ENCODE assay signal across 10 mouse cellular contexts in the genomic region with DNA sequence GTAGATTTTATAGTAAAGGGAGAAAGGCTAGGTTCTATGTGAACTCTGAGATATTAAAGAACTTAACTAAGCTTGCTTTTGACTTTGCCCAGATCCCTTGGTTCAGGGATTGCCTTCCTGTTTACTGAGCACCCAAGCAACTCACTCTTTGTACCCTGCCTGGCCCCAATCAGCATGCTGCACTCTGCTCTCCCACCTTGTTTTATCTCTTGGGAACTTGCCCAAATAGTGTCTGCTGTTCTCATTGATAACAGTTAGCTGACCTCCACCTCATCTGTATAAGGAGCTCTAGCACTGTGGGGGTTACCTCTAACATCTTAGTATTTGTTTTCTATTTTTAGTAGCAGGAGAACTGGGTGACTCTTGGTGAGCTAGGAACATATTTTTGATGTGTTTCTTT. TPM values are rescaled to one million over a fixed set of nuclear protein-coding genes. Genes with fewer than 3 reads are reported as not detected.
DNase-seq lines count a peak whose midpoint lies in the region; ATAC-seq and TF ChIP-seq lines count a peak whose summit lies in the region.
"Had no signal": no experiment of that assay in that cellular context is flagged by ENCODE, and none has a peak within 500 bp of the region (broad histone marks: within the 10 kb centered on the region; RNA-seq: fewer than 3 reads in every experiment).

No protein-coding gene starts in this region.

- peaks cover 46% of the 10 kb centered on the region for H3K4me1 ChIP-seq in kidney, embryonic 15.5 days
- peaks cover 51% of the 10 kb centered on the region for H3K4me1 ChIP-seq in liver, adult 2 months (ENCODE audit: control insufficient read depth, insufficient read depth, low read length)
- peaks cover 30% of the 10 kb centered on the region for H3K4me1 ChIP-seq in stomach, embryonic 14.5 days (ENCODE audit: control insufficient read depth, insufficient read depth, low read length)

- ATAC-seq in kidney, embryonic 15.5 days (replicated peaks; ENCODE audit: low FRiP score) = peak; percentile 88
- ATAC-seq in erythroblast, adult 5-6 weeks (replicated peaks; ENCODE audit: low FRiP score, poor library complexity, severe bottlenecking) = peak; percentile 83
- peak; percentile 89; the same call in 1 of the 2 replicates for ATAC-seq in stomach, embryonic 14.5 days (ENCODE audit: insufficient number of reproducible peaks, insufficient read depth, low FRiP score, low read depth)

- no peak for TF ChIP-seq POLR2A in liver, adult 2 months (IDR thresholded peaks at IDR 0.05; ENCODE audit: extremely low read depth, insufficient read depth, low read length)

- 0 out of 2 replicates have a peak overlapping the region, but pooled peaks have one; percentile 9 for H3K27ac ChIP-seq in kidney, embryonic 15.5 days
- peak overlapping the region; percentile 99 for H3K27ac ChIP-seq in liver, adult 2 months (replicated peaks; ENCODE audit: insufficient read depth, low read depth, low read length)
- H3K27ac ChIP-seq in stomach, embryonic 14.5 days (ENCODE audit: low read length) = no peak overlapping the region
- H3K27ac ChIP-seq: macrophage; neural tube, embryonic 12.5 days had no signal

- no peak overlapping the region for H3K9ac ChIP-seq in kidney, embryonic 15.5 days
- H3K9ac ChIP-seq in liver, adult 2 months (ENCODE audit: low read depth, low read length) = no peak overlapping the region
- no peak overlapping the region for H3K9ac ChIP-seq in stomach, embryonic 14.5 days (replicated peaks; ENCODE audit: low read depth, low read length)
- H3K9ac ChIP-seq: neural tube, embryonic 12.5 days had no signal

- H3K4me3 ChIP-seq in kidney, embryonic 15.5 days (replicated peaks) = no peak overlapping the region
- H3K4me3 ChIP-seq in liver, adult 2 months (ENCODE audit: insufficient read depth, low read depth, low read length) = no peak overlapping the region
- no peak overlapping the region for H3K4me3 ChIP-seq in stomach, embryonic 14.5 days (ENCODE audit: low read depth, low read length)
- H3K4me3 ChIP-seq: neural tube, embryonic 12.5 days had no signal

- peaks cover 50% of the 10 kb centered on the region for H3K79me2 ChIP-seq in liver, adult 2 months (ENCODE audit: control insufficient read depth, insufficient read depth, low read length)

- no peaks in the 10 kb centered on the region for H3K27me3 ChIP-seq in kidney, embryonic 15.5 days
- H3K27me3 ChIP-seq in liver, adult 2 months (ENCODE audit: control insufficient read depth, insufficient read depth, low read length) = no peaks in the 10 kb centered on the region
- no peaks in the 10 kb centered on the region for H3K27me3 ChIP-seq in stomach, embryonic 14.5 days (ENCODE audit: control insufficient read depth, insufficient read depth, low read length)
- H3K27me3 ChIP-seq: neural tube, embryonic 12.5 days had no signal

- no peak for DNase-seq in kidney, postnatal 4 days
- peak; percentile 99 for DNase-seq in liver, adult 2 months (ENCODE audit: extremely low read depth, low read depth, low spot score)
- no peak for DNase-seq in layer of hippocampus, adult 8-10 months (ENCODE audit: low spot score in 2 of 2)
- DNase-seq in layer of hippocampus, adult 9-11 months = no peak
- no peak for DNase-seq in thymus, postnatal 0 days (ENCODE audit: low spot score)

- no peak for TF ChIP-seq CTCF in liver, adult 2 months (IDR thresholded peaks at IDR 0.05; ENCODE audit: low read depth, low read length)

- H3K4me2 ChIP-seq in kidney, embryonic 15.5 days = no peak overlapping the region
- 0 out of 2 replicates have a peak overlapping the region, but pooled peaks have one; percentile 1 for H3K4me2 ChIP-seq in stomach, embryonic 14.5 days (replicated peaks; ENCODE audit: low read depth, low read length)
- H3K4me2 ChIP-seq: neural tube, embryonic 12.5 days had no signal

- no peaks in the 10 kb centered on the region for H3K9me3 ChIP-seq in kidney, embryonic 15.5 days (replicated peaks)
- no peaks in the 10 kb centered on the region for H3K9me3 ChIP-seq in stomach, embryonic 14.5 days (ENCODE audit: control insufficient read depth, low read depth, low read length)
- H3K9me3 ChIP-seq: neural tube, embryonic 12.5 days had no signal

- peaks cover 24% of the 10 kb centered on the region for H3K36me3 ChIP-seq in kidney, embryonic 15.5 days
- peaks cover 21% of the 10 kb centered on the region for H3K36me3 ChIP-seq in liver, adult 2 months (ENCODE audit: control insufficient read depth, insufficient read depth, low read length)
- H3K36me3 ChIP-seq in stomach, embryonic 14.5 days (ENCODE audit: control insufficient read depth, insufficient read depth, low read length) = peaks cover 16% of the 10 kb centered on the region

RNA-seq across cellular contexts. Expression of gene Pum1, which starts 52.0 kb away (rescaled TPM):
- polyA plus RNA-seq in kidney, embryonic 15.5 days (2015; fragmentation: Nextera tagmentation; extraction: Ambion mirVana) = 93.3 and 101 TPM in 2 replicates
- total RNA-seq in erythroblast, adult 5-6 weeks (2015; ENCODE audit: low replicate concordance) = 166 TPM in 2 replicates
- 245 and 256 TPM in 2 replicates for total RNA-seq in erythroblast, adult 5-6 weeks (2017; ENCODE audit: low replicate concordance)
- total RNA-seq in liver, adult 2 months (2014; rRNA removed) = 25.4 and 33.1 TPM in 2 replicates
- polyA plus RNA-seq in liver, adult 2 months (2012; rRNA removed) = 26.3 and 30.3 TPM in 2 replicates
- polyA plus RNA-seq in stomach, embryonic 14.5 days (2014; fragmentation: Nextera tagmentation; extraction: Ambion mirVana) = 106 and 110 TPM in 2 replicates
- total RNA-seq in layer of hippocampus, adult 8-10 months (2022) = 100 to 1,000 TPM; 106 to 122 (median 113) TPM
- 43.8 and 48.5 TPM in 2 replicates for polyA plus RNA-seq in thymus, postnatal 0 days (2015; fragmentation: Nextera tagmentation; extraction: Ambion mirVana)
